Mouse (Mus musculus) limb, embryonic 10.5 days (tissue): ENCODE measurements at regions not wholly inside any gene's neighbourhood (a gene's known extent, or its start where the extent isn't known, plus 50 kb on each side); places are given as distances from the start of the nearest gene placed in this dataset.
A peak's percentile ranks its signal among the peaks of the same experiment; 100 is the strongest.

Experiments
- DNase-seq: peaks from one replicate; pipeline ENCODE4 v3.0.0-alpha.2; 2017; ENCODE audit warnings: low spot score
- H3K27ac ChIP-seq: fragments of 300-500 bp; sonication (generic); 2 replicates; pipeline ENCODE4 v1.5.1; 2016; ENCODE audit warnings: mild to moderate bottlenecking
- H3K27me3 ChIP-seq: fragments of 300-500 bp; sonication (generic); 2 replicates; pipeline ENCODE4 v1.6.1; 2016; ENCODE audit warnings: low read depth, mild to moderate bottlenecking; ENCODE audit not compliant: poor library complexity, severe bottlenecking
- H3K36me3 ChIP-seq: fragments of 300-500 bp; sonication (generic); 2 replicates; pipeline ENCODE4 v1.6.1; 2016; ENCODE audit warnings: mild to moderate bottlenecking, moderate library complexity
- H3K4me1 ChIP-seq: fragments of 300-500 bp; sonication (generic); 2 replicates; pipeline ENCODE4 v1.6.1; 2016
- H3K4me3 ChIP-seq: fragments of 300-500 bp; sonication (generic); 2 replicates; pipeline ENCODE4 v1.5.1; 2016; ENCODE audit warnings: mild to moderate bottlenecking, moderate library complexity
- H3K9me3 ChIP-seq: fragments of 300-500 bp; sonication (generic); replicated peaks from 2 replicates; pipeline ENCODE4 v1.6.1; 2016; ENCODE audit warnings: mild to moderate bottlenecking
- WGBS: fragments of 180-500 bp; shearing (Covaris S2); methylation state at CpG from one replicate; pipeline ENCODE4 v1.1.7; 2016; 5-methylcytosine and 5-hydroxymethylcytosine counted together

GRCm38 (mm10) chr1:133981185-133981584, 55.9 kb upstream of the Fmod start:
- no peaks in the 10 kb centered on the region for H3K9me3 ChIP-seq
- no peak overlapping the region for H3K4me3 ChIP-seq
- no peaks in the 10 kb centered on the region for H3K36me3 ChIP-seq
- DNase-seq, result no peak
- 90% methylated on average over 4 of the region's 4 CpGs for WGBS
- H3K27ac ChIP-seq, result no peak overlapping the region
- no peaks in the 10 kb centered on the region for H3K27me3 ChIP-seq
- H3K4me1 ChIP-seq, result 0 out of 2 replicates have a peak, but pooled peaks cover 8% of the 10 kb centered on the region

- DNase-seq, result no peak
- 66% methylated on average over 11 of the region's 11 CpGs for whole genome bisulfite sequencing
- Histone ChIP-seq H3K4me1 (0 out of 2 replicates have a peak, but pooled peaks cover 8% of the 10 kb centered on the region), H3K36me3 (no peaks in the 10 kb centered on the region), H3K4me3 (no peak overlapping the region), H3K9me3 (no peaks in the 10 kb centered on the region), H3K27me3 (no peaks in the 10 kb centered on the region), H3K27ac (peak overlapping the region; percentile 10; the same call in 1 of the 2 replicates)
Measured at GRCm38 (mm10) chr1:133978271-133978988, 57.2 kb upstream of the Prelp start.

- WGBS, result 93% methylated on average over 7 of the region's 7 CpGs
- H3K27me3 ChIP-seq, result no peaks in the 10 kb centered on the region
- H3K4me3 ChIP-seq, result no peak overlapping the region
- H3K4me1 ChIP-seq, result 0 out of 2 replicates have a peak, but pooled peaks cover 8% of the 10 kb centered on the region
- H3K36me3 ChIP-seq, result no peaks in the 10 kb centered on the region
- no peak overlapping the region for H3K27ac ChIP-seq
- no peak for DNase-seq
- H3K9me3 ChIP-seq, result no peaks in the 10 kb centered on the region
Measured at GRCm38 (mm10) chr1:133977260-133977659, 56.0 kb upstream of the Prelp start.

GRCm38 (mm10) chr1:133973801-133974200, 52.6 kb upstream of the Prelp start:
- Histone ChIP-seq H3K4me1 (peaks cover 13% of the 10 kb centered on the region; the same call in 1 of the 2 replicates), H3K4me3 (no peak overlapping the region), H3K9me3 (no peaks in the 10 kb centered on the region), H3K36me3 (no peaks in the 10 kb centered on the region), H3K27me3 (no peaks in the 10 kb centered on the region), H3K27ac (no peak overlapping the region)
- WGBS, result 89% methylated on average over 2 of the region's 2 CpGs
- no peak for DNase-seq

DNA sequence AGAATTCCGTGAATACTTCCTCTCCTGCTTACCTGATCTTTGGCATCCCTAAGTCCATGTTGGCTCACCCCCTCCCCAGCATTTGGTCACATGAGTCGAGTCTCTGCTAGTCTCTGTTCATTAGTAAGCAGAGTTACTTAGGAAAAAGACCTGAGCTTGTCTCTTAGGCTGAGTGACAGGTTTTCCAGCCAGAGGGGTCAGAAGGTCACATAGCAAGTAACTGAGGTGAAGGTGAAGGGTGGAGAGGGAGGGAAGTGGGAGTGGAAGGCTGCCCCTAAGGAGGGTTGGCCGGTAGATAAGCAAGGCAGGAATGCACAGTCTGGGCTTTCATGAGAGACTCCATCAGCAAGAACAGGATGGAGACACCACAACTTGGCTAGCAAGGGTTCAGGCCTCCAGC, 50.1 kb upstream of the Prelp start:
- 48% methylated on average over 3 of the region's 3 CpGs for WGBS
- Histone ChIP-seq H3K9me3 (no peaks in the 10 kb centered on the region), H3K36me3 (no peaks in the 10 kb centered on the region), H3K4me1 (peaks cover 10% of the 10 kb centered on the region; the same call in 1 of the 2 replicates), H3K27me3 (no peaks in the 10 kb centered on the region), H3K4me3 (no peak overlapping the region), H3K27ac (no peak overlapping the region)
- DNase-seq, result no peak
